Mouse (Mus musculus): ENCODE measurements at regions not wholly inside any gene's neighbourhood (a gene's known extent, or its start where the extent isn't known, plus 50 kb on each side); places are given as distances from the start of the nearest gene placed in this dataset.
A peak's percentile ranks its signal among the peaks of the same experiment; 100 is the strongest.
"Not testable (repeated sequence)": the region's sequence is repeated elsewhere in the genome, so short reads cannot be mapped to it uniquely, and the experiment has no call there.

- DNase-seq, result no peak
These were observed 55.7 kb downstream of the AI429214 start for GRCm38 (mm10) chr8:37048912-37049692.

DNA sequence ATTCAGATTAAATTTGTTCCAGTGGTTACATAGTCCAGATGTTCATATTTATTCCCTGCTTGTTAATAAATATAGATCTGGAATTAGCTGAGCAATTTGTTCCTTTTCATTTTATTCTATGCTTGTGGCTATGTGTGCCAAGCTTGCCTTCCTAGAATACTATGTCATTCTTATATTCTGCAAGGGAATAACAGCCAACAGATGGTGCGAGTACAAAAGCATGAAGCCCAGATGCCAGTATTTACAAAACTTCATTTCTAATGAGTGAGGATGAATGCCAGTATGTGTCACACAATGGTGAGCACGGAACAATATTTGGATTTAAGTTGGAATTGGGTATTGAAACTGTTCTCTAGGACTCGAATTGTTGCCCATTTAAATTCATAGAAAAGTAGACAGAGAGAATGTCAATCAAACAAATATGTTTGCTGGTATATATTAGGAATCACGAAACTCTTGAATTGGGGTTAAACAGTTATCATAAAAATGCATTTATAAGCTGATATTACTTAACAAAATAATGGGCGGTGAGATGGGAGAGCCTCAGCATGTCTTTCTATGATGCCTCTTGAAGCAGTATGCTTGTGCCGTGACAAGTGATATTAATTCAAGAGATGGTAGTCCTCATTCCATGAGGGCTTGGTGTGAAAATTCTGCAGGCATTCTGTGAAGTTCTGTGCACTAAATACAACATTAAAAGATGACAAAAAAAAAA is 56.7 kb downstream of the AI429214 start:
- DNase-seq, result no peak

DNA sequence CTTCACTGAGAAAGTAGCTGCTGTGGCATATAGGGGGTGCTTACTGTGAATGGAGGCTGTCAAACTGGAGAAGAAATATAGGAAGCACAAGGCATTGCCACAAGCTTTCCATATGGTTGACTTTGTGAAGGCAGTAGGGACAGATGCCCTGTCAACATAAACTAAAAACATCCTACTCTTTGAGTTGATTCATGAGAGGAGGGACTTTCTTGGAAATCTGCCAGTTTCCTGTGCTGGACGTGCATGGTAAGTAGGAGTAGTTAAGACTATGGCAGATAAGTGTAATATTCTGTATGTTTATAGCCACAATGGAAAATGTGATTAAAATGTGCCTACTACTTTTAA is 57.3 kb downstream of the AI429214 start:
- DNase-seq, result no peak

GRCm38 (mm10) chr8:37056376-37056775 is 63.0 kb downstream of the AI429214 start:
- DNase-seq, result no peak

GRCm38 (mm10) chr8:37058390-37058789 is 65.0 kb downstream of the AI429214 start:
- DNase-seq, result no peak

GRCm38 (mm10) chr8:37062012-37062944 is 68.9 kb downstream of the AI429214 start:
- DNase-seq, result peak; percentile 57

DNA sequence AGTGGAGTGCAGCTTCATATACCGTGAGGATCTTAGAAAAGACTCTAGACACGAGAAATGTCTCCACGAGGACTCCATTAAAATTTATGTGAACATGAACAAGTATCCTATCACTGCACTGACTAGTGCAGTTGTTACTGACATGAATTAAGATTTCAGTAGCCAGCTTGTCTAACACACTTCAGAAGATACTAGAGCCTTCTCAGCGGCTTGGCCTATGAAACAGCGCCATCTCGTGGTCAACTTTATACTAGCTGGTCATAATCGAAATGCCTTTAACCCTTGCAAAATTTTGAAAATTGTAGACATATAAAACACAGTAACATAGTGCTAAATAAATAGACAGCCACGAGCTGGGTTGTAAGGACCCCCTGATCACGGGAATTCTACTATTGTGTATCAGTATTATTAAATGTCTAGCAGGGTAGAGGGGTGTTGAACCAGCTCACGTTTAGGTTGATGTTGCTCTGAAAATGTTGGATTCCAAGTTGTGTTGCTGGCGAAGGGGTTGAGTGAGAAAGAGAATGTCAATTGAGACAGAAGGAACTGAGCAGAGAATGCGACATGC is 70.4 kb downstream of the AI429214 start:
- peak; percentile 73 for DNase-seq

DNA sequence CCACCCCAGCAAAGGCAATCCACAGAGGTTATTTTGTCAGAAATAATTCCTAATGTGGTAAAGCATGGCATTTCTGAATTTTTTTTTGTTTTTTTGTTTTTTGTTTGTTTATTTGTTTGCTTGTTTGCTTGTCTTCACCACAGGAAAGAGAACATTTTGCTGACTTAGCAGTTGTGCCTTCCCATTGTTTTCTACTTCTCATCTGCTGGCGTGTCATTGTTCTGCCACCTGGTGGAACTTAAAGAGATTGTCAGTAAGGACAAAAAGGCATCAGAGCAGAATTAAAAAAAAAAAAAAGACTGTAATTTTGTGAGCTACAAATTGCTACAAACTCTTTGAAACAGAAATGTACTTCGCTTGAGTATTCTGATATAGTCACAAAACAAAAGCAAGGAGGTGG is 79.5 kb downstream of the AI429214 start:
- peak; percentile 18 for DNase-seq

- no peak for DNase-seq
These were observed 106.3 kb downstream of the AI429214 start for GRCm38 (mm10) chr8:37099727-37100126.

DNA sequence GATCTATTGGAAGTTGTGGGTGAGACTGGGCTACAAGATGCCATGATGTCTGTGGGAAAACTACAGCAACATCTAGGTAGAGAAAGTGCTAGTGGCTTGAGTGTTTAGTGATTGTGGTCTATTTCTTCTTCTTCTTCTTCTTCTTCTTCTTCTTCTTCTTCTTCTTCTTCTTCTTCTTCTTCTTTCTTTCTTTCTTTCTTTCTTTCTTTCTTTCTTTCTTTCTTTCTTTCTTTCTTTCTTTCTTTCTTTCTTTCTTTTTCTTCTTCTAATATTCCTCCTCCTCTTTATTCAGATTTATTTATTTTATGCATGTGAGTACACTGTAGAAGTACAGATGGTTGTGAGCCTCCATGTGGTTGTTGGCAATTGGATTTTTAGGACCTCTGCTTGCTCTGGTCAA is 119.0 kb downstream of the AI429214 start:
- not testable (repeated sequence) for DNase-seq

- no peak for DNase-seq
These were observed 132.4 kb downstream of the AI429214 start for GRCm38 (mm10) chr8:37125834-37126233.

- no peak for DNase-seq
These were observed 136.3 kb downstream of the AI429214 start for GRCm38 (mm10) chr8:37129670-37130069.

DNA sequence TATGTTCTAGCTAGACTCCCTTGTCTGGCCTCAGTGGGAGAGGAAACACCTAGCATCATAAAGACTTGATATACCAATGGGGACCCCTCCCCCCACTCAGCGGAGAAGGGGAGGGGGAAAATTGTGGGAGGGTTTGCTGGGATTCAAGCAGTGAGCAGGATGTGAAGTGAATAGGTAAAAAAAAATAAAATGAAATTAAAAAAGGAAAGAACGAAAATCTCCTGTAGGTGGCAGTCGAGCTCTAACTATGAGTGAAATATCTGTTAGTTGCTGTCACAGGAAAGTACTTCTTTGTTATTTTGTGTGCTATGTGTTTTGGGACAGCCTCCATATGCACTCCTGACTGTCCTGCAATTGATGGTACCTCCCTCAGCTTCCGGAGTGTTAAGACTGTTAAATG is 138.6 kb downstream of the AI429214 start:
- peak; percentile 31 for DNase-seq

- no peak for DNase-seq
These were observed 141.0 kb downstream of the AI429214 start for GRCm38 (mm10) chr8:37134192-37134964.

- no peak for DNase-seq
These were observed 156.9 kb downstream of the AI429214 start for GRCm38 (mm10) chr8:37150286-37150685.

GRCm38 (mm10) chr8:37154361-37154760 is 161.0 kb downstream of the AI429214 start:
- no peak for DNase-seq

- peak; percentile 81 for DNase-seq
These were observed 161.5 kb downstream of the AI429214 start for GRCm38 (mm10) chr8:37154946-37155345.

- DNase-seq, result peak; percentile 69
These were observed 166.1 kb downstream of the AI429214 start for GRCm38 (mm10) chr8:37159481-37159880.

- no peak for DNase-seq
These were observed 203.5 kb downstream of the AI429214 start for GRCm38 (mm10) chr8:37196859-37197258.

DNA sequence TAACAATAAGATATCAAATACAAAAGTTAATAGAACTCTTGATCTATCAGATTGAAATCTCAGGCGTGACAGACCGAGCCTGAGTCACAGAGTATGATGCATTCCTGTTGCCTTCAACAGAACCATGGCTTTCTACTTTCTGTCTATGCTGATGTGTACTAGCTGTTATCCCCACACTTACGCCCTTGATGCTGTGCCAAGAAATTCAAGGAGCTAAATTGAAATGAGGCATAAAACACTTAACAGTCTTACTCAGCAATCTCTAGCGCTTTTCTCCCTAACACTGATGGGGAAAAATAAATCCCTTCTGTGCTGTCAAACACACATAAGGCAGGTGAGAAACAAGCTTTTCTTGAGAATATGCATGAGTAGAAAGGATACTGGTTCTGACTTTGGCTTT is 222.5 kb downstream of the AI429214 start:
- no peak for DNase-seq

DNA sequence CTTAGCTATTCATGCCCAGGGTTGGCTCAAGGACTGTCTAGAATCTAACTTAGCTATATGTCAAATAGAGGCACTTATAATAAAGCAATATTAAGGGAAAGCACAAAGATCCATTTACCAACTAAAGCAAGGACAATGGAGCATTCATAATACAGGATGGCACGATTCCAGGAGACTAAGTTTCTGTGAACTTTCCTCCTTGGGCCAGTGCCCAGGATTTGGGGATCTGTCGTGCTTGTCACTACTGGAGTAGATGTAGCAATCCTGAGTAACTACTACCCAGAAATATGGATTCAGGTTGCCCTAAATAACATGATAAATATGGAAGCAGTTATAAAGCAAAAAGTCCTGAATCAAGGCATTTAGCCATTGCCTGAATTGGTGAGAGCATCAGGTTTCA is 233.7 kb downstream of the AI429214 start:
- DNase-seq, result peak; percentile 15

DNA sequence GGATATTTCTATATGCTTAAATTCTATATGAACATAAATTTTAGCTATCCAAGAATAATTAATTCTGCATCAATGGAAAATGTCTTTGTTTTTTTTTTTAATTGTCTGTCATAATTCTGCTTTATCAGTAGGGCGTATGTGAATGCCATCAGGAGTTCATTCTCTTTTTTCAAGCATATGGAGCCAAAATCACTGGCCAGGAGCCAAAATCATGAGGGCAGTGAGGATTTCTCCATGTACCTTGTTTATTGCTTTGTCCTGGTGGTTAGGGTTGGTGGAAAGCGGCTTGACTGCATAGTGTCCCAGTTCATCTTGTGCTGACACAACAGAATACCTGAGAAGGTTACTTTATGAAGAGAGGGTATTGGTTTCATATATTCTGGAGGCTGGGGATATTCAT is 243.9 kb downstream of the AI429214 start:
- DNase-seq, result no peak
